Mouse (Mus musculus): ENCODE results near the gene Magee1.

GRCm38 (mm10) chrX:105121227-105121865, 1.2 kb downstream of the Magee1 start:
- no peak for TF ChIP-seq CTCF (IDR thresholded peaks at IDR 0.05 in 2 of 3, conservative IDR thresholded peaks at IDR 0.05 in 1 of 3; ENCODE audit: control insufficient read depth in 1 of 3, insufficient read depth in 1 of 3, low read depth in 2 of 3, low read length in 3 of 3, poor library complexity in 1 of 3, severe bottlenecking in 1 of 3)
- TF ChIP-seq SIN3A (IDR thresholded peaks at IDR 0.05; ENCODE audit: low read length): no peak
- no peak for TF ChIP-seq POLR2AphosphoS2 (IDR thresholded peaks at IDR 0.05; ENCODE audit: low read length)
- no peak for TF ChIP-seq CHD1 (IDR thresholded peaks at IDR 0.05; ENCODE audit: low read depth, low read length)
- TF ChIP-seq POLR2A (IDR thresholded peaks at IDR 0.05; ENCODE audit: control insufficient read depth in 1 of 2, insufficient read depth in 1 of 2, low read depth in 1 of 2, low read length in 2 of 2, poor library complexity in 1 of 2): no peak
- no peak for TF ChIP-seq MAZ (IDR thresholded peaks at IDR 0.05; ENCODE audit: low read depth, low read length)
- TF ChIP-seq MAX (IDR thresholded peaks at IDR 0.05; ENCODE audit: low read length): no peak
- TF ChIP-seq KAT2A (conservative IDR thresholded peaks at IDR 0.05; ENCODE audit: low read depth, low read length): no peak
- TF ChIP-seq NELFE (IDR thresholded peaks at IDR 0.05; ENCODE audit: low read depth, low read length): no peak
- no peak for TF ChIP-seq USF2 (IDR thresholded peaks at IDR 0.05; ENCODE audit: borderline replicate concordance in 1 of 2, insufficient read depth in 1 of 2, low read depth in 1 of 2, low read length in 2 of 2)
- TF ChIP-seq MAFK (IDR thresholded peaks at IDR 0.05; ENCODE audit: borderline replicate concordance, low read depth, low read length): no peak
